Mouse (Mus musculus) C2C12 (cell line): ENCODE results near the gene Nlrx1. TPM values are rescaled to one million over a fixed set of nuclear protein-coding genes. Genes with fewer than 3 reads are reported as not detected.

ENCODE experiments used
- H3K27me3 ChIP-seq: one replicate; pipeline ENCODE4 v1.6.1; 2011; ENCODE audit not compliant: control insufficient read depth, insufficient read depth, insufficient read length
- H3K36me3 ChIP-seq: one replicate; pipeline ENCODE4 v1.6.1; 2011; ENCODE audit not compliant: control insufficient read depth, insufficient read depth
- H3K4me3 ChIP-seq: one replicate; pipeline ENCODE4 v1.5.1; 2011; ENCODE audit warnings: mild to moderate bottlenecking, control low read depth; ENCODE audit not compliant: poor library complexity, insufficient read depth, severe bottlenecking
- H3K79me2 ChIP-seq: one replicate; pipeline ENCODE4 v1.6.1; 2011; ENCODE audit not compliant: control insufficient read depth, insufficient read depth
- H3K79me3 ChIP-seq: one replicate; pipeline ENCODE4 v1.6.1; 2011; ENCODE audit warnings: low read depth, control low read depth
- H3ac ChIP-seq: one replicate; pipeline ENCODE3; 2011; ENCODE audit warnings: low read depth; ENCODE audit not compliant: control insufficient read depth, insufficient read length
- CEBPB ChIP-seq: IDR thresholded peaks from one replicate; pipeline ENCODE4 v1.6.1; 2011; ENCODE audit warnings: low read depth, mild to moderate bottlenecking, control low read depth, moderate library complexity
- CTCF ChIP-seq: IDR thresholded peaks from one replicate; pipeline ENCODE4 v1.5.1; 2011; ENCODE audit not compliant: control insufficient read depth, insufficient read depth, insufficient read length
- FOSL1 ChIP-seq: IDR thresholded peaks from one replicate; pipeline ENCODE4 v1.8.0; 2011; ENCODE audit warnings: mild to moderate bottlenecking, low read length; ENCODE audit not compliant: poor library complexity, insufficient read depth, severe bottlenecking
- MAX ChIP-seq: IDR thresholded peaks from one replicate; pipeline ENCODE4 v1.6.1; 2011; ENCODE audit warnings: mild to moderate bottlenecking, control low read depth
- MYOD1 ChIP-seq: IDR thresholded peaks from one replicate; pipeline ENCODE4 v1.6.1; 2011; ENCODE audit warnings: low read depth; ENCODE audit not compliant: control insufficient read depth, insufficient read length
- MYOG ChIP-seq: IDR thresholded peaks from one replicate; pipeline ENCODE4 v1.6.1; 2011; ENCODE audit not compliant: control insufficient read depth, insufficient read length; ENCODE audit errors: extremely low read depth
- USF1 ChIP-seq: IDR thresholded peaks from one replicate; pipeline ENCODE4 v1.6.1; 2011; ENCODE audit warnings: low read depth, mild to moderate bottlenecking, control low read depth, moderate library complexity
- polyA plus RNA-seq: library from polyadenylated mRNA; unstranded; fragments of >200 nt; fragmentation: generic; extraction: Trizol; gene quantifications from one replicate; pipeline ENCODE4 v1.2.1, GENCODE M21; 2012; ENCODE audit warnings: missing spikeins

Gene Nlrx1
- polyA plus RNA-seq, 1 experiment = 3.4 TPM

GRCm38 (mm10) chr9:44225993-44226392 lies 42.4 kb downstream of the Nlrx1 start:
- Histone ChIP-seq H3K79me3 (peaks cover 73% of the 10 kb centered on the region), H3K79me2 (peaks cover 97% of the 10 kb centered on the region), H3K36me3 (no peaks in the 10 kb centered on the region), H3ac (no peak overlapping the region), H3K4me3 (no peak overlapping the region), H3K27me3 (no peaks in the 10 kb centered on the region)
- TF ChIP-seq USF1 = no peak
- no peak for TF ChIP-seq CEBPB
- no peak for TF ChIP-seq FOSL1

GRCm38 (mm10) chr9:44213538-44213937 lies 54.9 kb downstream of the Nlrx1 start:
- no peaks in the 10 kb centered on the region for H3K27me3 ChIP-seq
- H3K36me3 ChIP-seq = no peaks in the 10 kb centered on the region
- peaks cover 24% of the 10 kb centered on the region for H3K79me3 ChIP-seq
- TF ChIP-seq MYOD1 = no peak
- no peak overlapping the region for H3K4me3 ChIP-seq
- H3ac ChIP-seq = no peak overlapping the region
- peaks cover 53% of the 10 kb centered on the region for H3K79me2 ChIP-seq

- Histone ChIP-seq H3K79me3 (peaks cover 32% of the 10 kb centered on the region), H3K36me3 (no peaks in the 10 kb centered on the region), H3K27me3 (no peaks in the 10 kb centered on the region), H3ac (no peak overlapping the region), H3K79me2 (peaks cover 64% of the 10 kb centered on the region), H3K4me3 (no peak overlapping the region)
- TF ChIP-seq FOSL1 (no peak), USF1 (no peak)
These were observed 56.0 kb downstream of the Nlrx1 start for GRCm38 (mm10) chr9:44212406-44212805.

- Histone ChIP-seq H3K27me3 (no peaks in the 10 kb centered on the region), H3K4me3 (no peak overlapping the region), H3K36me3 (no peaks in the 10 kb centered on the region), H3ac (no peak overlapping the region), H3K79me2 (peaks cover 94% of the 10 kb centered on the region), H3K79me3 (peaks cover 46% of the 10 kb centered on the region)
- no peak for TF ChIP-seq CTCF
- TF ChIP-seq USF1 = no peak
- no peak for TF ChIP-seq MYOG
- TF ChIP-seq FOSL1 = no peak
These were observed 59.0 kb downstream of the Nlrx1 start for GRCm38 (mm10) chr9:44209416-44209815.

DNA sequence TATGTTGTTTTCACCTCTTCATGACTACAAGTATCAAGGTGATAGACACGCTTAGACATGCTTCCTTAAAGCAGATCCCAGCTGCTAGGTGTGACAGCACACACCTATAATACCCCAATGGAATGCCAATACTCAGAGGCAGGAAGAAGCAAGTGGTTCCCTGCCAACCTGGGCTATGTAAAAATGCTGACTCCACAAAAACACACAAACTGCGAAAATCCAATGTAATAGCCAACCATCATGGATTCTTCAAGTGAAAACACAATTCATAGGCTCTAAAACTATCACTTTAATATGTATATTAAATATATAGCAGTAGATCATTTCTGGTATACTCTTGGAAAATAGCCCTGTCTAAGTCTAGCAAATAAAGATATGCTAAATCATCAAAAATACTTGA lies 60.6 kb downstream of the Nlrx1 start:
- Histone ChIP-seq H3K36me3 (no peaks in the 10 kb centered on the region), H3ac (no peak overlapping the region), H3K79me3 (peaks cover 51% of the 10 kb centered on the region), H3K27me3 (no peaks in the 10 kb centered on the region), H3K4me3 (no peak overlapping the region), H3K79me2 (peaks cover 97% of the 10 kb centered on the region)
- TF ChIP-seq MAX = no peak
- no peak for TF ChIP-seq CEBPB
- no peak for TF ChIP-seq MYOD1
- no peak for TF ChIP-seq CTCF
- TF ChIP-seq MYOG = no peak
- TF ChIP-seq USF1 = no peak
- TF ChIP-seq FOSL1 = no peak

Other genes with a start within 250 kb of the Nlrx1 start
- not detected for gene Thy1, start 225.2 kb downstream of the Nlrx1 start, polyA plus RNA-seq
- gene Usp2, start 201.6 kb downstream of the Nlrx1 start, polyA plus RNA-seq = 0.73 TPM
- gene Mfrp, start 166.9 kb downstream of the Nlrx1 start, polyA plus RNA-seq = 0.05 TPM
- gene C1qtnf5, start 161.4 kb downstream of the Nlrx1 start, polyA plus RNA-seq = 0.15 TPM
- 0.05 TPM for gene Gm49380, start 155.1 kb downstream of the Nlrx1 start, polyA plus RNA-seq
- 52.6 TPM for gene Rnf26, start 155.1 kb downstream of the Nlrx1 start, polyA plus RNA-seq
- 21.7 TPM for gene Mcam, start 134.1 kb downstream of the Nlrx1 start, polyA plus RNA-seq
- gene Cbl, start 34.5 kb downstream of the Nlrx1 start, polyA plus RNA-seq = 8.2 TPM
- 0.04 TPM for gene Ccdc153, start 27.9 kb downstream of the Nlrx1 start, polyA plus RNA-seq
- gene Pdzd3, start 17.1 kb downstream of the Nlrx1 start, polyA plus RNA-seq = not detected
- 0.21 TPM for gene Abcg4, start 20.0 kb upstream of the Nlrx1 start, polyA plus RNA-seq
- gene Hinfp, start 37.1 kb upstream of the Nlrx1 start, polyA plus RNA-seq = 9.1 TPM
- 18.8 TPM for gene C2cd2l, start 51.7 kb upstream of the Nlrx1 start, polyA plus RNA-seq
- 34.0 TPM for gene Dpagt1, start 57.4 kb upstream of the Nlrx1 start, polyA plus RNA-seq
- gene H2afx, start 66.1 kb upstream of the Nlrx1 start, polyA plus RNA-seq = 347 TPM
- 59.6 TPM for gene Hmbs, start 75.6 kb upstream of the Nlrx1 start, polyA plus RNA-seq
- gene Vps11, start 93.1 kb upstream of the Nlrx1 start, polyA plus RNA-seq = 26.1 TPM
- 68.3 TPM for gene Hyou1, start 110.9 kb upstream of the Nlrx1 start, polyA plus RNA-seq
- gene Slc37a4, start 128.3 kb upstream of the Nlrx1 start, polyA plus RNA-seq = 11.5 TPM
- gene Rps25, start 138.5 kb upstream of the Nlrx1 start, polyA plus RNA-seq = 2,166 TPM
- 149 TPM for gene Trappc4, start 139.0 kb upstream of the Nlrx1 start, polyA plus RNA-seq
- gene Ccdc84, start 150.0 kb upstream of the Nlrx1 start, polyA plus RNA-seq = 17.9 TPM
- not detected for gene Foxr1, start 172.5 kb upstream of the Nlrx1 start, polyA plus RNA-seq
- gene Upk2, start 186.4 kb upstream of the Nlrx1 start, polyA plus RNA-seq = 0.04 TPM
- 31.4 TPM for gene Bcl9l, start 214.2 kb upstream of the Nlrx1 start, polyA plus RNA-seq